Mouse (Mus musculus): ENCODE data around the gene Apoc1.

- TF ChIP-seq CTCF (IDR thresholded peaks at IDR 0.05; ENCODE audit: low read depth) = no peak
- TF ChIP-seq EP300 (IDR thresholded peaks at IDR 0.05; ENCODE audit: low read depth) = no peak
These were observed 28.5 kb downstream of the Apoc1 start for GRCm38 (mm10) chr7:19663940-19664339.
